Mouse (Mus musculus) cerebellum, postnatal 36 days (tissue): ENCODE data around the gene Zfp712.

ENCODE experiments used
- DNase-seq, 2 experiments: peaks; one replicate each; pipeline ENCODE4 v3.0.0; 2021 to 2022; ENCODE audit warnings: mixed read lengths in 2 of 2

Zfp712 gene

GRCm38 (mm10) chr13:67060786-67061358, at the start of gene Zfp712:
Gene Zfp712, minus strand, starts transcription at chr13:67061170.
- peak; percentile 88 to 94 for DNase-seq

GRCm38 (mm10) chr13:67108821-67109206, 47.8 kb upstream of the Zfp712 start:
- no peak for DNase-seq

- DNase-seq = peak; percentile 84 to 95
These were observed 47.3 kb upstream of the Zfp712 start, which contains the start of gene Gm28557 for GRCm38 (mm10) chr13:67108194-67108820. Gene Gm28557, minus strand, starts transcription at chr13:67108604.

- DNase-seq = no peak
These were observed 46.7 kb upstream of the Zfp712 start for GRCm38 (mm10) chr13:67107681-67108080.

GRCm38 (mm10) chr13:67097876-67098275, 36.9 kb upstream of the Zfp712 start, which contains the start of gene Zfp708:
Gene Zfp708, minus strand, starts transcription at chr13:67097976.
- no peak for DNase-seq

GRCm38 (mm10) chr13:67090154-67090553, 29.2 kb upstream of the Zfp712 start:
- DNase-seq = no peak

GRCm38 (mm10) chr13:67081946-67082345, 21.0 kb upstream of the Zfp712 start:
- no peak for DNase-seq

- peak; percentile 66 to 70 for DNase-seq
These were observed 20.3 kb upstream of the Zfp712 start for GRCm38 (mm10) chr13:67081142-67081713.

- no peak for DNase-seq
These were observed 16.3 kb upstream of the Zfp712 start for GRCm38 (mm10) chr13:67077244-67077643.

- no peak for DNase-seq
These were observed 11.8 kb upstream of the Zfp712 start for GRCm38 (mm10) chr13:67072786-67073185.

- no peak for DNase-seq
These were observed 4.4 kb upstream of the Zfp712 start for GRCm38 (mm10) chr13:67065386-67065785.

GRCm38 (mm10) chr13:67062427-67062826, 1.5 kb upstream of the Zfp712 start:
- DNase-seq = no peak

- no peak for DNase-seq
These were observed 697 bp downstream of the Zfp712 start for GRCm38 (mm10) chr13:67060161-67060785.
